Mouse (Mus musculus) leukemia stem cell, adult 10-12 weeks (primary cell): ENCODE data around the gene Commd3. TPM values are rescaled to one million over a fixed set of nuclear protein-coding genes. Genes with fewer than 3 reads are reported as not detected.

ENCODE experiments used
- polyA plus RNA-seq: library from polyadenylated mRNA; stranded (reverse); fragments of >175 nt; gene quantifications from 2 replicates; pipeline ENCODE4 v1.2.3, GENCODE M21; 2012; ENCODE audit warnings: low replicate concordance

Commd3 gene
- 41.9 and 190 TPM in 2 replicates for polyA plus RNA-seq

GRCm38 (mm10) chr2:18672133-18672765, at the start of gene Commd3:
Commd3 (plus strand) TSS chr2:18672384.

GRCm38 (mm10) chr2:18676936-18677491, 4.8 kb downstream of the Commd3 start, which contains the start of gene Bmi1:
Bmi1 (plus strand) TSS chr2:18677018.

DNA sequence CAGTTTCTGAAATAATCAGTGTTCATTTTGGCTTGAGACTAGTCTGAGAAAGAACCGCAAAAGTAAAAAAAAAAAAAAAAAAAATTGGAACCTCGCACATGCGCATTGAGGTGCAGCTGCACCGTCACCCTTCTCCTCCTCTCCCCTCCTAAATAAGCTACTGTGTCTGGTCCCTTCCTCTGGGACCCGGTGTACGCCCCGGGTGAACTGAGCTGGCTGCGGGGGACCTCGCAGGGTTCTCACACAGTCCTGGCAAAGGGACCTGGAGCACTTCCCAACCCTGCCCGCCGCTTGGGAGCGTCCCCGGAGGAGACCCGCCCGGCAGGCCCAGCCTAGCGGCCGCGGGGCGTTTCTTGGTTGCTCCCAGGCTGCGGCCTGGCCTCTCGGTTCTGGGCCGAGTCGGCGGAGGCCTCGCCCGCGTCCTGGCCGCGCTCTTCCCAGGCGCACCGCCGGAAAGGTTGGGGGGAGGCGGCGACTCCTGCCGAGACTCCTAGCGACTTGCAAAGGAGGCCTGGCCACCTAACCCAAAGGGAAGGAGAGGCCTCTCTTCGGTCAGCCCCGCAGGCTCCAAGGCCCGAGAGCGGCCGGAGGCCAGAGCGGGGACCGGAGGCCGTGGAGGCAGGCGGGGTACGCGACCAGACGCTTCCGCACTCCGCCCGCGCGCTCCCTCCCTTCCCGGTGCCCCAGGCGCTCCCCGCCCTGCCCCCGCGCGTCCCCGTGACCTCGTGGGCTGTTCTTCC, 21.9 kb downstream of the Commd3 start, which contains the start of gene Spag6:
Gene Spag6, plus strand, starts transcription at position 162 of the 740 bp plus-strand sequence.

Other genes with a start within 250 kb of the Commd3 start
- 18.8 and 20.4 TPM in 2 replicates for gene Bmi1, start 4.6 kb downstream of the Commd3 start, polyA plus RNA-seq
- 0.35 TPM in 1 of 2 replicates, not detected in the other for gene Spag6, start 21.6 kb downstream of the Commd3 start, polyA plus RNA-seq